19 mouse cellular contexts compared by ENCODE assay signal in the genomic region with DNA sequence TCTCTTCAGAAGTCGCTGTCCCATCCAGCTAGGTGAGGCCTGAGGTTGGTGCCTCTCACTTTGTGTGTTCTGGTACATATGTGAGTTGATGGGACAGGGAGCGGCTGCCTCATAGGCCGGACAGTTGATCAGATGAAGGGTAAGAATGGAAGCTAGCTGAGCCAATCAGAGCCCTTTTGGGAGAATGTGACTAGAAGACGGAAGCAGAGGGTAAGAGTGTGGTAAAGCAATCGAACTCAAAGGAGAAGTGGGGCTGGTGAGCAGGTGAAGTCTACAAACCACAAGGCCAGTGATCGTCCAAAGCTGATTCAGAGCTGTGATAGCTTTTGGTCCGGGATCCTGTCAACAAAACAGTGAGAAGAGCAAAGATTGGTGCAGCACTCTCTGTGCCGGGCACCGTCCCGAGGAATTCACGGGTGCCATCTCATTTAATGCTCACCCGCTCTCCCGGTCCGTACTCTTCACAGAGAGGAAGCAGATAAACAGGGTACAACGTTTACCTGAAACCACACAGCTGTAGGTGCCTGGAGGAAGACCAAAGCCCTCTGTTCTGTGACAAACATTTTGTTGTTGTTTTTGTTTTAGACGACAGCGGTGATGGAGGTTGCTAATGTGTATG. TPM values are rescaled to one million over a fixed set of nuclear protein-coding genes. Genes with fewer than 3 reads are reported as not detected.
DNase-seq lines count a peak whose midpoint lies in the region; ATAC-seq lines count a peak whose summit lies in the region.
"Had no signal": no experiment of that assay in that cellular context is flagged by ENCODE, and none has a peak within 500 bp of the region (broad histone marks: within the 10 kb centered on the region; RNA-seq: fewer than 3 reads in every experiment).

No protein-coding gene starts in this region.

- 0 out of 2 replicates have a peak overlapping the region, but pooled peaks have one; percentile 13 for H3K27ac ChIP-seq in kidney, embryonic 16.5 days (ENCODE audit: low read length)
- H3K27ac ChIP-seq in midbrain, embryonic 11.5 days (ENCODE audit: low read depth, low read length) = no peak overlapping the region
- no peak overlapping the region for H3K27ac ChIP-seq in forebrain, embryonic 12.5 days
- H3K27ac ChIP-seq: forebrain, embryonic 13.5 days; limb, embryonic 13.5 days; liver, embryonic 14.5 days; stomach, postnatal 0 days had no signal

- no peaks in the 10 kb centered on the region for H3K27me3 ChIP-seq in kidney, embryonic 16.5 days (ENCODE audit: insufficient read depth, low read length)
- no peaks in the 10 kb centered on the region for H3K27me3 ChIP-seq in midbrain, embryonic 11.5 days (ENCODE audit: control insufficient read depth, insufficient read depth, low read length)
- H3K27me3 ChIP-seq in forebrain, embryonic 12.5 days = no peaks in the 10 kb centered on the region
- H3K27me3 ChIP-seq: forebrain, embryonic 13.5 days; limb, embryonic 13.5 days had no signal

- H3K36me3 ChIP-seq in kidney, embryonic 16.5 days (ENCODE audit: insufficient read depth, low read length) = no peaks in the 10 kb centered on the region
- no peaks in the 10 kb centered on the region for H3K36me3 ChIP-seq in midbrain, embryonic 11.5 days (ENCODE audit: control insufficient read depth, insufficient read depth, low read length)
- no peaks in the 10 kb centered on the region for H3K36me3 ChIP-seq in forebrain, embryonic 12.5 days (replicated peaks)
- H3K36me3 ChIP-seq: limb, embryonic 13.5 days had no signal

- H3K4me3 ChIP-seq in kidney, embryonic 16.5 days (ENCODE audit: low read length) = no peak overlapping the region
- no peak overlapping the region for H3K4me3 ChIP-seq in midbrain, embryonic 11.5 days (ENCODE audit: low read depth, low read length)
- no peak overlapping the region for H3K4me3 ChIP-seq in forebrain, embryonic 12.5 days (replicated peaks)
- H3K4me3 ChIP-seq: forebrain, embryonic 13.5 days; limb, embryonic 13.5 days had no signal

- no peak overlapping the region for H3K9ac ChIP-seq in kidney, embryonic 16.5 days (replicated peaks; ENCODE audit: low read length)
- H3K9ac ChIP-seq in midbrain, embryonic 11.5 days (ENCODE audit: low read length) = no peak overlapping the region
- H3K9ac ChIP-seq in forebrain, embryonic 12.5 days = no peak overlapping the region
- H3K9ac ChIP-seq: forebrain, embryonic 13.5 days; limb, embryonic 13.5 days; liver, embryonic 14.5 days had no signal

- H3K4me1 ChIP-seq in kidney, embryonic 16.5 days (ENCODE audit: insufficient read depth, low read length) = peaks cover 44% of the 10 kb centered on the region
- peaks cover 4% of the 10 kb centered on the region; the same call in 1 of the 2 replicates for H3K4me1 ChIP-seq in midbrain, embryonic 11.5 days (ENCODE audit: control insufficient read depth, insufficient read depth, low read length)
- H3K4me1 ChIP-seq in forebrain, embryonic 12.5 days = peaks cover 7% of the 10 kb centered on the region; the same call in 1 of the 2 replicates
- H3K4me1 ChIP-seq: forebrain, embryonic 13.5 days had no signal

- H3K4me2 ChIP-seq in kidney, embryonic 16.5 days (replicated peaks; ENCODE audit: low read depth, low read length) = no peak overlapping the region
- no peak overlapping the region for H3K4me2 ChIP-seq in midbrain, embryonic 11.5 days
- H3K4me2 ChIP-seq in forebrain, embryonic 12.5 days = no peak overlapping the region
- H3K4me2 ChIP-seq: forebrain, embryonic 13.5 days; limb, embryonic 13.5 days had no signal

- no peak for ATAC-seq in kidney, embryonic 16.5 days (ENCODE audit: low FRiP score, low TSS enrichment)
- peak; percentile 95 for ATAC-seq in megakaryocyte, adult 5-6 weeks (ENCODE audit: poor library complexity, severe bottlenecking)
- no peak for ATAC-seq in midbrain, embryonic 11.5 days (ENCODE audit: low FRiP score)
- ATAC-seq in forebrain, embryonic 12.5 days (ENCODE audit: low FRiP score) = no peak
- ATAC-seq: forebrain, embryonic 13.5 days; midbrain, embryonic 16.5 days had no signal

- DNase-seq in kidney, postnatal 4 days = no peak
- peak; percentile 36 for DNase-seq in T-cell, adult 2 months (ENCODE audit: low spot score)
- DNase-seq in thymus, postnatal 25 days = peak; percentile 40
- DNase-seq in midbrain, embryonic 11.5 days (ENCODE audit: low spot score, missing footprints) = no peak
- no peak for DNase-seq in urinary bladder, postnatal 4 days (ENCODE audit: low spot score in 2 of 2)
- DNase-seq: adrenal gland, adult 2 months; cerebellum, adult 11 months; cerebellum, postnatal 25 days; heart, adult 18-20 months; kidney, postnatal 10 days; spleen, adult 18-20 months had no signal

- WGBS in kidney, embryonic 16.5 days = 90% methylated on average over 17 of the region's 17 CpGs
- 92% methylated on average over 17 of the region's 17 CpGs for WGBS in midbrain, embryonic 11.5 days
- 95% methylated on average over 17 of the region's 17 CpGs for WGBS in forebrain, embryonic 12.5 days

- peaks cover 3% of the 10 kb centered on the region; the same call in 1 of the 2 replicates for H3K9me3 ChIP-seq in kidney, embryonic 16.5 days (ENCODE audit: low read length)
- H3K9me3 ChIP-seq in midbrain, embryonic 11.5 days (ENCODE audit: control insufficient read depth, low read length) = no peaks in the 10 kb centered on the region
- H3K9me3 ChIP-seq in forebrain, embryonic 12.5 days = 0 out of 2 replicates have a peak, but pooled peaks cover 4% of the 10 kb centered on the region
- H3K9me3 ChIP-seq: forebrain, embryonic 13.5 days had no signal

RNA-seq across cellular contexts. Expression of gene Itga6, which starts 9.8 kb away (rescaled TPM):
- polyA plus RNA-seq in kidney, embryonic 16.5 days (2015; fragmentation: Nextera tagmentation; extraction: Ambion mirVana) = 56.8 and 75.1 TPM in 2 replicates
- total RNA-seq in megakaryocyte, adult 5-6 weeks (2015) = 16.0 and 17.4 TPM in 2 replicates
- 15.3 and 16.5 TPM in 2 replicates for total RNA-seq in megakaryocyte, adult 5-6 weeks (2017)
- 28.5 and 28.7 TPM in 2 replicates for polyA plus RNA-seq in midbrain, embryonic 11.5 days (2014; fragmentation: Nextera tagmentation; extraction: Ambion mirVana)
- polyA plus RNA-seq in forebrain, embryonic 12.5 days (2016; fragmentation: Nextera tagmentation; extraction: Ambion mirVana) = 47.1 and 48.3 TPM in 2 replicates

Comparison
In these comparisons a context has a peak if more than half of its experiments do, and no peak if none do; other contexts are left out.
1. DNase-seq: peak in T-cell, adult 2 months (single experiment) and thymus, postnatal 25 days (single experiment); none in kidney, postnatal 4 days (0 of 2), midbrain, embryonic 11.5 days (single experiment) and urinary bladder, postnatal 4 days (0 of 2).